Mouse (Mus musculus): Measurements from ENCODE around the gene Bad. TPM values are rescaled to one million over a fixed set of nuclear protein-coding genes. Genes with fewer than 3 reads are reported as not detected.

Bad gene
- total RNA-seq, 2 experiments from 2014 or later: 13.4 to 43.1 TPM

Other genes with a start within 250 kb of the Bad start
- gene Rps6ka4, start 101.2 kb upstream of the Bad start, total RNA-seq (2015): 1.0 and 4.1 TPM in 2 replicates
- gene Rps6ka4, start 101.2 kb upstream of the Bad start, total RNA-seq (2017): 3.8 and 4.3 TPM in 2 replicates
- 6.9 and 7.6 TPM in 2 replicates for gene Ccdc88b, start 83.7 kb upstream of the Bad start, total RNA-seq (2015)
- 48.6 and 53.0 TPM in 2 replicates for gene Ccdc88b, start 83.7 kb upstream of the Bad start, total RNA-seq (2017)
- 149 and 168 TPM in 2 replicates for gene Trmt112, start 32.2 kb upstream of the Bad start, total RNA-seq (2015)
- 229 and 256 TPM in 2 replicates for gene Trmt112, start 32.2 kb upstream of the Bad start, total RNA-seq (2017)
- 310 and 346 TPM in 2 replicates for gene Prdx5, start 31.8 kb upstream of the Bad start, total RNA-seq (2015)
- gene Prdx5, start 31.8 kb upstream of the Bad start, total RNA-seq (2017): 546 and 620 TPM in 2 replicates
- gene Esrra, start 20.0 kb upstream of the Bad start, total RNA-seq (2015): 8.5 and 10.2 TPM in 2 replicates
- 23.9 and 27.5 TPM in 2 replicates for gene Esrra, start 20.0 kb upstream of the Bad start, total RNA-seq (2017)
- 1.3 and 2.1 TPM in 2 replicates for gene Catsperz, start 16.5 kb upstream of the Bad start, total RNA-seq (2015)
- 0.67 and 0.98 TPM in 2 replicates for gene Catsperz, start 16.5 kb upstream of the Bad start, total RNA-seq (2017)
- not detected in 2 replicates for gene Kcnk4, start 7.3 kb upstream of the Bad start, total RNA-seq (2015)
- not detected in 2 replicates for gene Kcnk4, start 7.3 kb upstream of the Bad start, total RNA-seq (2017)
- 9.4 and 13.1 TPM in 2 replicates for gene Gpr137, start 619 bp downstream of the Bad start, total RNA-seq (2015)
- 14.0 and 20.3 TPM in 2 replicates for gene Gpr137, start 619 bp downstream of the Bad start, total RNA-seq (2017)
- gene Ppp1r14b, start 33.1 kb downstream of the Bad start, total RNA-seq (2015): 190 and 236 TPM in 2 replicates
- 131 and 141 TPM in 2 replicates for gene Ppp1r14b, start 33.1 kb downstream of the Bad start, total RNA-seq (2017)
- gene Plcb3, start 34.6 kb downstream of the Bad start, total RNA-seq (2015): 5.0 and 6.8 TPM in 2 replicates
- gene Plcb3, start 34.6 kb downstream of the Bad start, total RNA-seq (2017): 7.3 and 7.6 TPM in 2 replicates
- 123 and 129 TPM in 2 replicates for gene Fkbp2, start 38.6 kb downstream of the Bad start, total RNA-seq (2015)
- gene Fkbp2, start 38.6 kb downstream of the Bad start, total RNA-seq (2017): 176 and 181 TPM in 2 replicates
- gene Vegfb, start 45.8 kb downstream of the Bad start, total RNA-seq (2015): 30.4 and 33.1 TPM in 2 replicates
- 11.6 and 13.6 TPM in 2 replicates for gene Vegfb, start 45.8 kb downstream of the Bad start, total RNA-seq (2017)
- 10.2 and 11.5 TPM in 2 replicates for gene Dnajc4, start 50.7 kb downstream of the Bad start, total RNA-seq (2015)
- gene Dnajc4, start 50.7 kb downstream of the Bad start, total RNA-seq (2017): 8.6 and 17.8 TPM in 2 replicates
- 10.6 and 18.9 TPM in 2 replicates for gene Nudt22, start 54.3 kb downstream of the Bad start, total RNA-seq (2015)
- gene Nudt22, start 54.3 kb downstream of the Bad start, total RNA-seq (2017): 7.7 and 13.3 TPM in 2 replicates
- gene Trpt1, start 54.3 kb downstream of the Bad start, total RNA-seq (2015): 1.4 and 2.2 TPM in 2 replicates
- 0.08 and 0.81 TPM in 2 replicates for gene Trpt1, start 54.3 kb downstream of the Bad start, total RNA-seq (2017)
- gene Fermt3, start 77.6 kb downstream of the Bad start, total RNA-seq (2015): 63.8 and 78.7 TPM in 2 replicates
- gene Fermt3, start 77.6 kb downstream of the Bad start, total RNA-seq (2017): 216 and 225 TPM in 2 replicates
- gene Stip1, start 98.1 kb downstream of the Bad start, total RNA-seq (2015): 197 and 204 TPM in 2 replicates
- gene Stip1, start 98.1 kb downstream of the Bad start, total RNA-seq (2017): 244 and 250 TPM in 2 replicates
- 12.7 and 17.6 TPM in 2 replicates for gene Macrod1, start 114.9 kb downstream of the Bad start, total RNA-seq (2015)
- 0.68 and 3.7 TPM in 2 replicates for gene Macrod1, start 114.9 kb downstream of the Bad start, total RNA-seq (2017)
- gene Flrt1, start 163.9 kb downstream of the Bad start, total RNA-seq (2015): not detected in 2 replicates
- gene Flrt1, start 163.9 kb downstream of the Bad start, total RNA-seq (2017): not detected in 2 replicates

Measured in megakaryocyte progenitor cell, adult 5-6 weeks (primary cell).